Mouse (Mus musculus): ENCODE data around the gene Abcg1. TPM values are rescaled to one million over a fixed set of nuclear protein-coding genes. Genes with fewer than 3 reads are reported as not detected.

The Abcg1 gene
- polyA plus RNA-seq, 1 experiment = 2.5 TPM

GRCm38 (mm10) chr17:31040421-31040820 lies 17.1 kb upstream of the Abcg1 start:
- no peak for TF ChIP-seq CTCF (IDR thresholded peaks at IDR 0.05; ENCODE audit: extremely low read depth, insufficient read length, insufficient replicate concordance, low read depth, low read length)
- no peak for TF ChIP-seq POLR2A (IDR thresholded peaks at IDR 0.05; ENCODE audit: low read depth, low read length)
- 73% methylated on average over 7 of the region's 7 CpGs for WGBS
- no peak overlapping the region for H3K4me3 ChIP-seq (ENCODE audit: low read depth, low read length)
- H3K36me3 ChIP-seq (ENCODE audit: control insufficient read depth, insufficient read depth, low read length) = no peaks in the 10 kb centered on the region
- H3K27me3 ChIP-seq (ENCODE audit: control insufficient read depth, insufficient read depth, low read length) = no peaks in the 10 kb centered on the region
- H3K27ac ChIP-seq (ENCODE audit: insufficient read depth, low read depth, low read length) = no peak overlapping the region
- H3K4me1 ChIP-seq (ENCODE audit: control insufficient read depth, insufficient read depth, insufficient read length, low read length) = peaks cover 4% of the 10 kb centered on the region; the same call in 1 of the 2 replicates

DNA sequence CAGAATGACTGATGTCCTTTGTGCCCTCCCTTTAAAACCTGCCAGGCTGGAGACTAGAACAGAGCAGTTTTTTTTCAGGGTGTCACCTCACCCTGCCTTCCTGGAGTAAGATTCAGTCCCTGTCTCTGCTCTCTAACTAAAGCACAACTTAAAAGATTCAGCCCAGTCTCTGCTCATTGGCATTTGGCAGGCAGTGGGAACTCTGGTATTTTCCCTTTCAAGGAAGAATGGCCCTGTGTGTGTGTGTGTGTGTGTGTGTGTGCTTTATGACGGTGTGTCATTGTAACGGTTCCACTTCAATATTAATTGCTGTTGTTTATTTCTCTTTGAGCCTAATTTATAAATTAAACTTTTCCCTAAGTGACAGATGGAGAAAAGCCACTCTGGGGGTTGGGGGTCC lies 14.7 kb upstream of the Abcg1 start:
- H3K36me3 ChIP-seq (ENCODE audit: control insufficient read depth, insufficient read depth, low read length) = no peaks in the 10 kb centered on the region
- no peak overlapping the region for H3K4me3 ChIP-seq (ENCODE audit: low read depth, low read length)
- no peaks in the 10 kb centered on the region for H3K27me3 ChIP-seq (ENCODE audit: control insufficient read depth, insufficient read depth, low read length)
- no peak for TF ChIP-seq CTCF (IDR thresholded peaks at IDR 0.05; ENCODE audit: extremely low read depth, insufficient read length, insufficient replicate concordance, low read depth, low read length)
- TF ChIP-seq POLR2A (IDR thresholded peaks at IDR 0.05; ENCODE audit: low read depth, low read length) = no peak
- H3K27ac ChIP-seq (ENCODE audit: insufficient read depth, low read depth, low read length) = no peak overlapping the region
- WGBS = 47% methylated on average over 2 of the region's 2 CpGs
- H3K4me1 ChIP-seq (ENCODE audit: control insufficient read depth, insufficient read depth, insufficient read length, low read length) = peaks cover 4% of the 10 kb centered on the region; the same call in 1 of the 2 replicates

- Histone ChIP-seq H3K4me1 (ENCODE audit: control insufficient read depth, insufficient read depth, insufficient read length, low read length) (peaks cover 4% of the 10 kb centered on the region; the same call in 1 of the 2 replicates), H3K36me3 (ENCODE audit: control insufficient read depth, insufficient read depth, low read length) (no peaks in the 10 kb centered on the region), H3K27ac (ENCODE audit: insufficient read depth, low read depth, low read length) (peak overlapping the region; percentile 47), H3K27me3 (ENCODE audit: control insufficient read depth, insufficient read depth, low read length) (peaks cover 12% of the 10 kb centered on the region), H3K4me3 (ENCODE audit: low read depth, low read length) (peak overlapping the region; percentile 72)
- WGBS = 3% methylated on average over 31 of the region's 31 CpGs
- TF ChIP-seq CTCF (IDR thresholded peaks at IDR 0.05; ENCODE audit: extremely low read depth, insufficient read length, insufficient replicate concordance, low read depth, low read length) = no peak
- TF ChIP-seq POLR2A (IDR thresholded peaks at IDR 0.05; ENCODE audit: low read depth, low read length) = no peak
These were observed 643 bp downstream of the Abcg1 start for GRCm38 (mm10) chr17:31057891-31058744.

- Histone ChIP-seq H3K27me3 (ENCODE audit: control insufficient read depth, insufficient read depth, low read length) (peaks cover 12% of the 10 kb centered on the region), H3K4me3 (ENCODE audit: low read depth, low read length) (peak overlapping the region; percentile 72), H3K27ac (ENCODE audit: insufficient read depth, low read depth, low read length) (peak overlapping the region; percentile 47), H3K4me1 (ENCODE audit: control insufficient read depth, insufficient read depth, insufficient read length, low read length) (peaks cover 4% of the 10 kb centered on the region; the same call in 1 of the 2 replicates), H3K36me3 (ENCODE audit: control insufficient read depth, insufficient read depth, low read length) (no peaks in the 10 kb centered on the region)
- 2% methylated on average over 13 of the region's 13 CpGs for WGBS
- TF ChIP-seq CTCF (IDR thresholded peaks at IDR 0.05; ENCODE audit: extremely low read depth, insufficient read length, insufficient replicate concordance, low read depth, low read length) (no peak), POLR2A (IDR thresholded peaks at IDR 0.05; ENCODE audit: low read depth, low read length) (no peak)
These were observed 1.2 kb downstream of the Abcg1 start for GRCm38 (mm10) chr17:31058745-31059085.

- Histone ChIP-seq H3K4me3 (ENCODE audit: low read depth, low read length) (no peak overlapping the region), H3K36me3 (ENCODE audit: control insufficient read depth, insufficient read depth, low read length) (no peaks in the 10 kb centered on the region), H3K27me3 (ENCODE audit: control insufficient read depth, insufficient read depth, low read length) (peaks cover 12% of the 10 kb centered on the region), H3K4me1 (ENCODE audit: control insufficient read depth, insufficient read depth, insufficient read length, low read length) (peaks cover 4% of the 10 kb centered on the region; the same call in 1 of the 2 replicates), H3K27ac (ENCODE audit: insufficient read depth, low read depth, low read length) (no peak overlapping the region)
- TF ChIP-seq CTCF (IDR thresholded peaks at IDR 0.05; ENCODE audit: extremely low read depth, insufficient read length, insufficient replicate concordance, low read depth, low read length) (no peak), POLR2A (IDR thresholded peaks at IDR 0.05; ENCODE audit: low read depth, low read length) (no peak)
- WGBS = 67% methylated on average over 4 of the region's 4 CpGs
These were observed 2.7 kb downstream of the Abcg1 start for GRCm38 (mm10) chr17:31060196-31060587.

DNA sequence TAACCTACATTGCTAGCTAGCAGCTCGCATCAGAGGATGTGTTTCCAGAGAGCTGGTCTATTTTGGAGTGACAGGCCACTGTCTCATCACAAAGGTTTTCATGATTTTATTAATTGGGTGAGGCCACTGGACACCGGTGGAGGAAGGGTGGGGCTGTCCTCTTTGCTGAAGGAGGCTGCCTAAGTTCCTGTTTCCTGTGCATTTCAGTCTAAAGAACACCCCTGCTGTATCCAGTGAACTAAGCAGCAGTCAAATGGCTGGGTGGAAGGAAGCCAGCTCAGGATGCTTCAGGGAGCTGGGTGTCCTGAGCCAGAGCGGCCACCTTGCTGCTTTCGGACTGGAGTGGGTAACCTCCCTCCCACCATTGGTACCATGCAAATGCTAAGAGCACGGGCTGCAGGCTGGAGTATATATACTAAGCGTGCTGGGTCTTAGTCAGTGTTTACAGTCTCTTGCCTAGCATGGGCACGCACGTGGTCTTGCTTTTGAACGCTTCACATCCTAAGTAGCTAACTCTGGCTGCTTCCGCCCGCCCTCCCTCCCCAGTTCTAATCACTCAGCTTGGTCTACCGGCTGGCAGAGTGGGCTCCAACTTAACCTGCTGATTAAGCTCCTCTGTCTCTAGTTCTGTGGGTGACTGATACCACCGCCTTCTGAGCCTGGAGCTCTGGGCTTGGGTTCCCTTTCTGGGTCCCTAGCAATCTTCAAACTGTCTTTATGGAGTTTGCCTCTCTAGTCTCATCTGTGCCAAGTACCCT lies 3.3 kb downstream of the Abcg1 start:
- TF ChIP-seq POLR2A (IDR thresholded peaks at IDR 0.05; ENCODE audit: low read depth, low read length) = no peak
- TF ChIP-seq CTCF (IDR thresholded peaks at IDR 0.05; ENCODE audit: extremely low read depth, insufficient read length, insufficient replicate concordance, low read depth, low read length) = no peak
- Histone ChIP-seq H3K4me3 (ENCODE audit: low read depth, low read length) (no peak overlapping the region), H3K27me3 (ENCODE audit: control insufficient read depth, insufficient read depth, low read length) (peaks cover 12% of the 10 kb centered on the region), H3K4me1 (ENCODE audit: control insufficient read depth, insufficient read depth, insufficient read length, low read length) (peaks cover 4% of the 10 kb centered on the region; the same call in 1 of the 2 replicates), H3K36me3 (ENCODE audit: control insufficient read depth, insufficient read depth, low read length) (no peaks in the 10 kb centered on the region), H3K27ac (ENCODE audit: insufficient read depth, low read depth, low read length) (no peak overlapping the region)
- WGBS = 53% methylated on average over 13 of the region's 13 CpGs
